In genomic region chr3:51748436-51749376, GRCm38 (mm10) we compare ENCODE assay signal across 8 mouse cellular contexts.
DNase-seq lines count a peak whose midpoint lies in the region; ATAC-seq lines count a peak whose summit lies in the region.
"Had no signal": no experiment of that assay in that cellular context is flagged by ENCODE, and none has a peak within 500 bp of the region (broad histone marks: within the 10 kb centered on the region; RNA-seq: fewer than 3 reads in every experiment).

No protein-coding gene starts in this region.

- WGBS in lung, embryonic 15.5 days: 74% methylated on average over 17 of the region's 17 CpGs
- WGBS in embryonic facial prominence, embryonic 13.5 days: 65% methylated on average over 17 of the region's 17 CpGs
- WGBS in hindbrain, embryonic 12.5 days: 58% methylated on average over 17 of the region's 17 CpGs
- WGBS in neural tube, embryonic 13.5 days: 54% methylated on average over 17 of the region's 17 CpGs

- no peaks in the 10 kb centered on the region for H3K9me3 ChIP-seq in lung, embryonic 15.5 days
- H3K9me3 ChIP-seq in embryonic facial prominence, embryonic 13.5 days: no peaks in the 10 kb centered on the region
- H3K9me3 ChIP-seq in hindbrain, embryonic 12.5 days (replicated peaks): no peaks in the 10 kb centered on the region
- no peaks in the 10 kb centered on the region for H3K9me3 ChIP-seq in neural tube, embryonic 13.5 days

- H3K4me1 ChIP-seq in lung, embryonic 15.5 days: peaks cover 54% of the 10 kb centered on the region
- H3K4me1 ChIP-seq in embryonic facial prominence, embryonic 13.5 days: peaks cover 31% of the 10 kb centered on the region
- H3K4me1 ChIP-seq in hindbrain, embryonic 12.5 days: peaks cover 36% of the 10 kb centered on the region
- H3K4me1 ChIP-seq in neural tube, embryonic 13.5 days (replicated peaks): peaks cover 60% of the 10 kb centered on the region

- ATAC-seq in lung, embryonic 15.5 days (ENCODE audit: borderline replicate concordance, extremely low read depth, low FRiP score, low TSS enrichment): no peak
- no peak for ATAC-seq in embryonic facial prominence, embryonic 13.5 days (ENCODE audit: insufficient number of reproducible peaks, insufficient read depth, low FRiP score, low TSS enrichment, low read depth)
- peak; percentile 26 for ATAC-seq in hindbrain, embryonic 12.5 days (ENCODE audit: low FRiP score)
- ATAC-seq in neural tube, embryonic 13.5 days (ENCODE audit: low read depth): peak; percentile 4; the same call in 1 of the 2 replicates

- no peaks in the 10 kb centered on the region for H3K27me3 ChIP-seq in lung, embryonic 15.5 days
- no peaks in the 10 kb centered on the region for H3K27me3 ChIP-seq in embryonic facial prominence, embryonic 13.5 days
- H3K27me3 ChIP-seq in hindbrain, embryonic 12.5 days: no peaks in the 10 kb centered on the region
- H3K27me3 ChIP-seq in neural tube, embryonic 13.5 days: no peaks in the 10 kb centered on the region

- peak overlapping the region; percentile 94 for H3K27ac ChIP-seq in lung, embryonic 15.5 days
- peak overlapping the region; percentile 73; the same call in 1 of the 2 replicates for H3K27ac ChIP-seq in embryonic facial prominence, embryonic 13.5 days
- peak overlapping the region; percentile 92 for H3K27ac ChIP-seq in hindbrain, embryonic 12.5 days
- peak overlapping the region; percentile 94 for H3K27ac ChIP-seq in neural tube, embryonic 13.5 days (replicated peaks)

- H3K4me3 ChIP-seq in lung, embryonic 15.5 days: no peak overlapping the region
- no peak overlapping the region for H3K4me3 ChIP-seq in embryonic facial prominence, embryonic 13.5 days
- no peak overlapping the region for H3K4me3 ChIP-seq in hindbrain, embryonic 12.5 days
- no peak overlapping the region for H3K4me3 ChIP-seq in neural tube, embryonic 13.5 days

- H3K36me3 ChIP-seq in lung, embryonic 15.5 days: no peaks in the 10 kb centered on the region
- H3K36me3 ChIP-seq in embryonic facial prominence, embryonic 13.5 days: no peaks in the 10 kb centered on the region
- no peaks in the 10 kb centered on the region for H3K36me3 ChIP-seq in hindbrain, embryonic 12.5 days
- no peaks in the 10 kb centered on the region for H3K36me3 ChIP-seq in neural tube, embryonic 13.5 days

- no peak overlapping the region for H3K9ac ChIP-seq in lung, embryonic 15.5 days
- H3K9ac ChIP-seq in embryonic facial prominence, embryonic 13.5 days: no peak overlapping the region
- H3K9ac ChIP-seq in hindbrain, embryonic 12.5 days: no peak overlapping the region
- peak overlapping the region; percentile 63 for H3K9ac ChIP-seq in neural tube, embryonic 13.5 days

- no peak overlapping the region for H3K4me2 ChIP-seq in lung, embryonic 15.5 days
- no peak overlapping the region for H3K4me2 ChIP-seq in embryonic facial prominence, embryonic 13.5 days
- no peak overlapping the region for H3K4me2 ChIP-seq in hindbrain, embryonic 12.5 days (replicated peaks)
- H3K4me2 ChIP-seq in neural tube, embryonic 13.5 days: no peak overlapping the region

- no peak for DNase-seq in lung, postnatal 14 days
- no peak for DNase-seq in adrenal gland, postnatal 10 days
- no peak for DNase-seq in frontal cortex, adult 2 months (ENCODE audit: extremely low spot score in 1 of 2, low spot score in 1 of 2)
- DNase-seq: kidney, postnatal 4 days had no signal

Comparison
In these comparisons a context has a peak if more than half of its experiments do, and no peak if none do; other contexts are left out.
1. ATAC-seq: peak in hindbrain, embryonic 12.5 days (single experiment) and neural tube, embryonic 13.5 days (single experiment); none in lung, embryonic 15.5 days (single experiment) and embryonic facial prominence, embryonic 13.5 days (single experiment).
2. Peak in every context shown above with its lines, with median percentiles within 50 percentile points of each other: H3K27ac ChIP-seq.